Mouse (Mus musculus) embryonic fibroblast, embryonic 13.5 days (primary cell): ENCODE measurements around the gene Cux2.

Experiments
- CTCF ChIP-seq: IDR thresholded peaks from 2 replicates; pipeline ENCODE4 v1.5.1; 2011; ENCODE audit warnings: mild to moderate bottlenecking, control low read depth, low read length, moderate library complexity, borderline replicate concordance; ENCODE audit not compliant: insufficient read depth
- POLR2A ChIP-seq: IDR thresholded peaks from 2 replicates; pipeline ENCODE4 v1.6.1; 2011; ENCODE audit warnings: low read depth, mild to moderate bottlenecking, control low read depth, low read length, moderate library complexity

DNA sequence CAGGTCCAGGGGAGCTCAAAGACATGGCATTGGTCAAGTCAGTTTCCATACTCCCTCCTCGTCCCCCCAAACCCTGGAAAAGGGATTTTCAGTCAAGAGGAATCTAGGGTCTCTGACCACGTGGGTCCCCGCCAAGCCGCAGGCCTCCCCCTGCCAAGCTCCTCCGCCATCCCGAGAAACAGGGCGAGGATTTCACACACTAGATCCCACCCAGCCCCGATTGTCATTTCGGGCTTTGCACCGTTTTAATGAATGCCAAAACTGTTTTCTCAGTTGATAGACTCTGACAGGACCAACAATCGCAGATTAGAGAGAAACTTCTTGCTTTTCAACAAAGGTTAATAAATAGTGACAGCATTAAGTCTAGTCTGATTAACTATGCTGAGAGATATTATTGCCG is 55.1 kb downstream of the Cux2 start:
- TF ChIP-seq CTCF (no peak), POLR2A (no peak)
